Mouse (Mus musculus): ENCODE measurements at regions not wholly inside any gene's neighbourhood (a gene's known extent, or its start where the extent isn't known, plus 50 kb on each side); places are given as distances from the start of the nearest gene placed in this dataset.
A peak's percentile ranks its signal among the peaks of the same experiment; 100 is the strongest.
"Not testable (repeated sequence)": the region's sequence is repeated elsewhere in the genome, so short reads cannot be mapped to it uniquely, and the experiment has no call there.

DNA sequence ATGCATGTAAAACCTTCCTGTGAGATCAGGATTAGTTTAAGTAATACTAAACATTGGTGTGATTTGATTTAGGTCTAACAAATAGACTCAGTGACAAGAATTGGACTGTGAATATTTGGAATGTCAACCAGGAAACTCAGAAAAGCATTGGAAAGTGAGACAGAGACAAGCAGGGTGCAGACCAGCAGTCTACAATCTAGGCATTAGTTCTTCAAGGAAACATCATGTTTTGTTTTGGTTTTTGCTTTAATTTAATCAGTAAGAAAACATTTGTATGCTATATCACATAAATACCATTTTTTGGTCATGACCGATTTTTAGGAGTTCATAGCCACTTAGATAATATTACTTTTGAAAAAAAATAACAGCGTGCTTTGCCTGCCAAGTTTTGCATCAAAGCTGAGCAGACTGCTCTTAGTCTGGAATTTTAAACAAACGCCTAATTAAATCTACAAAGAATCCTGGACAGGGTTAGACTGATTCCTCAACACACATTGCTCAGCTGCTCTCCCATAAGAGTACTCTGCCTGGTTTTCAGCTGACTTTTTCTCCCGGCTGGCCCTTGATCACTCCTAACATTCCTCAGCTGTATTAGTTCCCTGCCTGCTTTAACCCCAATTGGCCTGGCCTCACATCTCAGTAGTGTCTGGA lies 396.5 kb upstream of the Kcnh7 start:
- no peak overlapping the region for H3K9ac ChIP-seq
- no peak overlapping the region for H3K27ac ChIP-seq
- no peak for ATAC-seq (ENCODE audit: low FRiP score, low read depth)
- H3K4me3 ChIP-seq = no peak overlapping the region
- no peaks in the 10 kb centered on the region for H3K4me1 ChIP-seq
- no peak overlapping the region for H3K4me2 ChIP-seq (replicated peaks)
- no peaks in the 10 kb centered on the region for H3K27me3 ChIP-seq
- WGBS = 49% methylated on average over 4 of the region's 4 CpGs
- no peaks in the 10 kb centered on the region for H3K36me3 ChIP-seq
- no peaks in the 10 kb centered on the region for H3K9me3 ChIP-seq

GRCm38 (mm10) chr2:63575172-63575571 lies 391.1 kb upstream of the Kcnh7 start:
- 74% methylated on average over 5 of the region's 5 CpGs for WGBS
- H3K27ac ChIP-seq = no peak overlapping the region
- no peak overlapping the region for H3K4me2 ChIP-seq (replicated peaks)
- H3K4me1 ChIP-seq = no peaks in the 10 kb centered on the region; the same call in 1 of the 2 replicates
- H3K36me3 ChIP-seq = no peaks in the 10 kb centered on the region
- H3K9me3 ChIP-seq = no peaks in the 10 kb centered on the region
- H3K9ac ChIP-seq = no peak overlapping the region
- H3K4me3 ChIP-seq = no peak overlapping the region
- H3K27me3 ChIP-seq = no peaks in the 10 kb centered on the region
- no peak for ATAC-seq (ENCODE audit: low FRiP score, low read depth)

GRCm38 (mm10) chr2:63574008-63574703 lies 390.1 kb upstream of the Kcnh7 start:
- Histone ChIP-seq H3K27me3 (no peaks in the 10 kb centered on the region), H3K4me3 (no peak overlapping the region), H3K4me2 (replicated peaks) (no peak overlapping the region), H3K36me3 (no peaks in the 10 kb centered on the region), H3K27ac (no peak overlapping the region), H3K4me1 (no peaks in the 10 kb centered on the region; the same call in 1 of the 2 replicates), H3K9ac (no peak overlapping the region), H3K9me3 (no peaks in the 10 kb centered on the region)
- 23% methylated on average over 4 of the region's 4 CpGs for WGBS
- ATAC-seq (ENCODE audit: low FRiP score, low read depth) = no peak

GRCm38 (mm10) chr2:63573015-63573807 lies 389.1 kb upstream of the Kcnh7 start:
- Histone ChIP-seq H3K4me2 (replicated peaks) (no peak overlapping the region), H3K4me3 (no peak overlapping the region), H3K4me1 (no peaks in the 10 kb centered on the region; the same call in 1 of the 2 replicates), H3K36me3 (no peaks in the 10 kb centered on the region), H3K9me3 (no peaks in the 10 kb centered on the region), H3K27ac (no peak overlapping the region), H3K27me3 (no peaks in the 10 kb centered on the region), H3K9ac (no peak overlapping the region)
- no peak for ATAC-seq (ENCODE audit: low FRiP score, low read depth)
- 52% methylated on average over 9 of the region's 9 CpGs for WGBS

GRCm38 (mm10) chr2:63556858-63557419 lies 372.9 kb upstream of the Kcnh7 start:
- H3K4me2 ChIP-seq (replicated peaks) = no peak overlapping the region
- no peaks in the 10 kb centered on the region for H3K27me3 ChIP-seq
- H3K36me3 ChIP-seq = no peaks in the 10 kb centered on the region
- H3K4me1 ChIP-seq = no peaks in the 10 kb centered on the region
- H3K27ac ChIP-seq = no peak overlapping the region
- no peaks in the 10 kb centered on the region for H3K9me3 ChIP-seq
- H3K9ac ChIP-seq = no peak overlapping the region
- ATAC-seq (ENCODE audit: low FRiP score, low read depth) = no peak
- WGBS = 22% methylated on average over 3 of the region's 3 CpGs
- no peak overlapping the region for H3K4me3 ChIP-seq

GRCm38 (mm10) chr2:63541836-63542235 lies 357.7 kb upstream of the Kcnh7 start:
- not testable (repeated sequence) for ATAC-seq (ENCODE audit: low FRiP score, low read depth); H3K9ac ChIP-seq; H3K27me3 ChIP-seq; H3K4me3 ChIP-seq; H3K4me1 ChIP-seq; H3K27ac ChIP-seq; H3K36me3 ChIP-seq; H3K9me3 ChIP-seq; H3K4me2 ChIP-seq (replicated peaks)

- Histone ChIP-seq H3K4me2 (replicated peaks) (no peak overlapping the region), H3K4me3 (no peak overlapping the region), H3K9me3 (no peaks in the 10 kb centered on the region), H3K27me3 (no peaks in the 10 kb centered on the region), H3K27ac (no peak overlapping the region), H3K36me3 (no peaks in the 10 kb centered on the region), H3K4me1 (no peaks in the 10 kb centered on the region), H3K9ac (no peak overlapping the region)
- no peak for ATAC-seq (ENCODE audit: low FRiP score, low read depth)
- 90% methylated on average over 2 of the region's 2 CpGs for WGBS
These were observed 334.4 kb upstream of the Kcnh7 start for GRCm38 (mm10) chr2:63518534-63518933.

GRCm38 (mm10) chr2:63513554-63514226 lies 329.6 kb upstream of the Kcnh7 start:
- H3K9ac ChIP-seq = no peak overlapping the region
- no peak for ATAC-seq (ENCODE audit: low FRiP score, low read depth)
- no peak overlapping the region for H3K27ac ChIP-seq
- no peak overlapping the region for H3K4me3 ChIP-seq
- H3K4me2 ChIP-seq (replicated peaks) = no peak overlapping the region
- no peaks in the 10 kb centered on the region for H3K27me3 ChIP-seq
- 77% methylated on average over 1 of the region's 1 CpGs for WGBS
- no peaks in the 10 kb centered on the region for H3K4me1 ChIP-seq
- H3K9me3 ChIP-seq = no peaks in the 10 kb centered on the region
- no peaks in the 10 kb centered on the region for H3K36me3 ChIP-seq

DNA sequence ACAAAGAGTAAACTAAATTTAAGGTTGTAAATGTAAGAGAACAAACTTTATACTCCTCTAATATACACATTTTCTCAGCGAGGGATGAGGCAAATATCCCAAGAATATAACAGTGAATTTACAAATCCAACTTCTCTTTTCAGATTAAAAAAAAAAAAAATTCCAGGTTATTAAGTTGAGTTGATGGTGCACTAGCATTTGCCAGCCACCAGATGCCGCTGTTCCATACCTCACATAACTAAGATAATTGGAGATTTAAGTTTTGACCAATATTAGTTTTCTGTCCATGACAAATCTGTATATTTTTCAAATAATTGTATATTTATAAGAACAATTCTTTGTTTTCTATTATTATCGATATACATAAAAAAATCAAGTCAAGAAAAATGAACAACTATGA lies 319.9 kb upstream of the Kcnh7 start:
- no peak overlapping the region for H3K4me3 ChIP-seq
- no peaks in the 10 kb centered on the region for H3K27me3 ChIP-seq
- no peak overlapping the region for H3K27ac ChIP-seq
- H3K4me2 ChIP-seq (replicated peaks) = no peak overlapping the region
- ATAC-seq (ENCODE audit: low FRiP score, low read depth) = no peak
- 11% methylated on average over 3 of the region's 3 CpGs for WGBS
- H3K36me3 ChIP-seq = no peaks in the 10 kb centered on the region
- H3K4me1 ChIP-seq = no peaks in the 10 kb centered on the region
- no peak overlapping the region for H3K9ac ChIP-seq
- no peaks in the 10 kb centered on the region for H3K9me3 ChIP-seq

DNA sequence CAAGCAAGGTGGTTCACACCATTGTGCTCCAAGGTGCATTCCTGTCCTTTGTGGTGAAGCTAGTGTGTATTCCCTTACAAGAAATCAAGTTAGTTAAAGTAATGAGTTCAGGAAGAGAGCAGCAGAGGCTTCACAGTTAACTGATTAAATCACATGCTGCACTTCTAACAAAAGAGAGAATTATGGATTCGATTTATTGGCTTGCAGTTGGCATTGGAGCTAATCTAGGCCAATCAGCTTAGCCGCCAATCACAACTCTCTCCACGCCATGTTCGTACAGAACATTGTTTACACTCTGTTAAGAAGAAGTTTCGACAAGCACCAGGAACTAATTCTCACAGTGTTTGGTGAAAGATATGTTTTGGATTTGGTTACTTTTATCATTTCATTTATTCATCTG lies 292.3 kb upstream of the Kcnh7 start:
- ATAC-seq (ENCODE audit: low FRiP score, low read depth) = no peak
- no peak overlapping the region for H3K4me2 ChIP-seq (replicated peaks)
- 65% methylated on average over 5 of the region's 5 CpGs for WGBS
- no peak overlapping the region for H3K9ac ChIP-seq
- H3K36me3 ChIP-seq = no peaks in the 10 kb centered on the region
- no peak overlapping the region for H3K4me3 ChIP-seq
- no peaks in the 10 kb centered on the region for H3K4me1 ChIP-seq
- H3K27ac ChIP-seq = no peak overlapping the region
- H3K27me3 ChIP-seq = no peaks in the 10 kb centered on the region
- H3K9me3 ChIP-seq = no peaks in the 10 kb centered on the region

DNA sequence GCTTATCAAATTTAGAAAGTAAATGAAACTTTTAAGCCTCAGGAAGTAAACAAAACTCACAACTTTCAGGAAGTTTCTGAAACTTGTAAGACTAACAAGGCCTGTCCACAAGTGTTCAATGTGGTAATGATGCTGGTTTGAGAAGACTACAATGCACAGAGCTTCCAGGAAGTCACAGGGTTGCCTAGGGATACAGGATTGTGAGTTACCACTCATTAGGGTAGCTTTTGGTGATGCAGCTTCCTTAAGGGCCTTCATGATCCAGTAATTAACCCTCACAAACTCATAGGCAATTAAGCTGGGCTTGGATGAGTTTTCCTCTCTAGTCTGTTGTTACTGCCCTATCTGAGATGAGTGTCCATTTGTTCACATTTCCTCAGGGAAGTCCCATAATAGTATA lies 291.2 kb upstream of the Kcnh7 start:
- H3K27me3 ChIP-seq = no peaks in the 10 kb centered on the region
- no peaks in the 10 kb centered on the region for H3K9me3 ChIP-seq
- no peak overlapping the region for H3K27ac ChIP-seq
- no peaks in the 10 kb centered on the region for H3K4me1 ChIP-seq
- no peak for ATAC-seq (ENCODE audit: low FRiP score, low read depth)
- H3K36me3 ChIP-seq = no peaks in the 10 kb centered on the region
- H3K9ac ChIP-seq = no peak overlapping the region
- no peak overlapping the region for H3K4me2 ChIP-seq (replicated peaks)
- no peak overlapping the region for H3K4me3 ChIP-seq

GRCm38 (mm10) chr2:63473699-63474098 lies 289.6 kb upstream of the Kcnh7 start:
- no peak overlapping the region for H3K27ac ChIP-seq
- H3K4me3 ChIP-seq = no peak overlapping the region
- H3K27me3 ChIP-seq = no peaks in the 10 kb centered on the region
- H3K36me3 ChIP-seq = no peaks in the 10 kb centered on the region
- H3K4me2 ChIP-seq (replicated peaks) = no peak overlapping the region
- peak; percentile 72; the same call in 1 of the 2 replicates for ATAC-seq (ENCODE audit: low FRiP score, low read depth)
- H3K9me3 ChIP-seq = no peaks in the 10 kb centered on the region
- H3K4me1 ChIP-seq = no peaks in the 10 kb centered on the region
- no peak overlapping the region for H3K9ac ChIP-seq
- 18% methylated on average over 2 of the region's 2 CpGs for WGBS
